Mouse (Mus musculus): ENCODE results near the gene Bag3.

- TF ChIP-seq CTCF (IDR thresholded peaks at IDR 0.05; ENCODE audit: low read depth, low read length) (no peak), GATA2 (IDR thresholded peaks at IDR 0.05; ENCODE audit: borderline replicate concordance, low read depth, low read length) (no peak), GATA1 (IDR thresholded peaks at IDR 0.05; ENCODE audit: borderline replicate concordance, low read length) (no peak), POLR2AphosphoS5 (IDR thresholded peaks at IDR 0.05; ENCODE audit: insufficient replicate concordance, low read depth, low read length) (no peak), TAL1 (conservative IDR thresholded peaks at IDR 0.05; ENCODE audit: low read depth, low read length) (no peak)
Observed at GRCm38 (mm10) chr7:128553105-128553705, 29.8 kb downstream of the Bag3 start.
